16 mouse cellular contexts compared by ENCODE assay signal in genomic region chr2:166875561-166875960, GRCm38 (mm10). TPM values are rescaled to one million over a fixed set of nuclear protein-coding genes. Genes with fewer than 3 reads are reported as not detected.
DNase-seq lines count a peak whose midpoint lies in the region; TF ChIP-seq lines count a peak whose summit lies in the region.
"Had no signal": no experiment of that assay in that cellular context is flagged by ENCODE, and none has a peak within 500 bp of the region (broad histone marks: within the 10 kb centered on the region; RNA-seq: fewer than 3 reads in every experiment).

No protein-coding gene starts in this region.

- H3K4me1 ChIP-seq in bone marrow, adult 2 months (ENCODE audit: control insufficient read depth, insufficient read depth, low read length) = no peaks in the 10 kb centered on the region; the same call in 1 of the 2 replicates
- H3K4me1 ChIP-seq: forebrain, embryonic 12.5 days; hindbrain, embryonic 15.5 days; neural tube, embryonic 12.5 days had no signal

- TF ChIP-seq POLR2A in bone marrow, adult 2 months (IDR thresholded peaks at IDR 0.05; ENCODE audit: borderline replicate concordance, control insufficient read depth, low read depth, low read length) = no peak

- peak overlapping the region; percentile 82 for H3K27ac ChIP-seq in bone marrow, adult 2 months (ENCODE audit: control insufficient read depth, insufficient read depth, low read depth, low read length, poor library complexity)
- H3K27ac ChIP-seq: forebrain, embryonic 12.5 days; heart, adult 2 months; hindbrain, embryonic 15.5 days; neural tube, embryonic 12.5 days had no signal

- 52% methylated on average over 6 of the region's 6 CpGs for WGBS in bone marrow, adult 2 months

- no peak overlapping the region for H3K4me3 ChIP-seq in bone marrow, adult 2 months (replicated peaks; ENCODE audit: control insufficient read depth, low read depth, low read length)
- H3K4me3 ChIP-seq: forebrain, embryonic 12.5 days; heart, adult 2 months; hindbrain, embryonic 15.5 days; neural tube, embryonic 12.5 days had no signal

- DNase-seq in lung, postnatal 36 days = peak; percentile 12
- no peak for DNase-seq in lung, postnatal 14 days
- DNase-seq in cerebellum, postnatal 14 days = peak; percentile 57 to 62
- peak; percentile 28 for DNase-seq in skeletal muscle tissue, adult 2 months (ENCODE audit: low read depth, low spot score)
- no peak for DNase-seq in gastrocnemius, postnatal 10 days
- DNase-seq in gastrocnemius, adult 8-10 months (ENCODE audit: low spot score in 2 of 2) = no peak
- DNase-seq: adrenal gland, postnatal 25 days; kidney, adult 11 months; kidney, postnatal 25 days; lung, embryonic 14.5 days; right cerebral cortex, postnatal 4 days had no signal

- TF ChIP-seq CTCF in bone marrow, adult 2 months (IDR thresholded peaks at IDR 0.05; ENCODE audit: control insufficient read depth, insufficient read depth, low read length) = no peak

RNA-seq across cellular contexts. Expression of gene Cse1l, which starts 30.3 kb away (rescaled TPM):
- polyA plus RNA-seq in bone marrow, adult 2 months (2011; ENCODE audit: insufficient read depth, insufficient read length, low replicate concordance, missing spikeins) = 22.0 and 39.0 TPM in 2 replicates
- total RNA-seq in gastrocnemius, postnatal 10 days (2021) = 10 to 100 TPM; 52.2 to 52.4 TPM
- total RNA-seq in gastrocnemius, adult 8-10 months (2022) = 10 to 100 TPM; 51.5 to 63.7 (median 53.4) TPM

Comparison
In these comparisons a context has a peak if more than half of its experiments do, and no peak if none do; other contexts are left out.
1. DNase-seq: peak in lung, postnatal 36 days (single experiment), cerebellum, postnatal 14 days (2 of 2) and skeletal muscle tissue, adult 2 months (single experiment); none in lung, postnatal 14 days (single experiment), gastrocnemius, postnatal 10 days (single experiment) and gastrocnemius, adult 8-10 months (0 of 2).